Mouse (Mus musculus) hindlimb bud, embryonic 11.5 days (tissue): ENCODE measurements around the gene Rap1b.
"Not testable (repeated sequence)": the region's sequence is repeated elsewhere in the genome, so short reads cannot be mapped to it uniquely, and the experiment has no call there.

Experiments used
- DNase-seq: peaks from one replicate; pipeline ENCODE4 v3.0.0-alpha.2; 2012; ENCODE audit warnings: low read depth, low spot score; ENCODE audit errors: extremely low spot score

The Rap1b gene

DNA sequence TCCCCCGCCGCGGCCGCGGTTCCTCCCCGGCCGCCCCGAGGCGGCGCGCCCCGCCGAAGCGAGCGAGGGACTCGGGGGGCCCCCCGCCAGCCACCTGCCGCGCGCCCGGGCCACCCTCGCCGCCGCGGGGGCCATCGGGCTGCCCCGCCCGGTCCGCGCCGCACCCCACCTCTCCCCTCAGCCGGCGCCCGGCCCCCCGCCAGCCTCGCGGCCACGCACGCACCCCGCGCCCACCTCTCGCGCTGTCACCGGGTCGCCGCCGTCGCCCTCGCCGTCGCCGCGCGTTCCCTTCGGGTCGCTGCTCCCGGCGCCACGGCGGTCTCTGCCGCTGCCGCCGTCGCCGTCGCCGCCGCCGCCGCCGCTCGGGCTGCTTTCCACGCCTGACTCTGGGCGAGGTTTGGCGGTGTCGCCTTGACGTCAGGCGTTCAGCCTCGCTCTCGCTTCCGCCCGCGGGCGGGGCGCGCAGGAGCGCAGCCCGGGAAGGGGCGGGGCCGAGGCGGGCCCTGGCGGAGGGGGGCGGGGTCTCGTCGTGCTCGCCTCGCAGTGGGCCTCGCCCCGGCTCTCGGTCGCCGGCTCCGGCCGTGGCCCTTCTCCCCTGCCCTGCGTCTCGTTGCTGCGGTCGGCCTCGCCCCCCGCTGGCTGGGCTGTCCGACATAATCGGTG is at the start of gene Rap1b:
Gene Rap1b, minus strand, starts transcription at position 439 of the 663 bp plus-strand sequence.
- peak; percentile 75 for DNase-seq

DNA sequence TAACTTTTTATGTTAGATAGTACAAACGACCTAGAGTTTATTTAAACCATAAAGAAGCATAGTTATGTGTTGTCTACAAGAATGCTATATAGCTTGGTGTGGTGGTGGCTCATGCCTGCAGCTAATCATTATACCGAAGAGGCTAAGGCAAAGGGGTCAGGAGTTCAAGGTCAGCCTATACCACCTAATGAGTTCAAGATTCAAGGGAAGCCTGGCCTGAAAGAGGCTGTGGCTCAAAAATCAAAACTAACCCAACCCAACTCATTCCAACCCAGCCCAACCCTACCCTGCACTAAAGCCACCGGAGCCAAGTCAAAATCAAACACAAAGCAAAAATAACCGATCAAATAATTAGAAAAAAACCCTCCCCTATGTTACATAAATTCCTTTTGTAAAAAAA is 49.4 kb upstream of the Rap1b start:
- DNase-seq, result no peak

- no peak for DNase-seq
Observed at GRCm38 (mm10) chr10:117894114-117895035, 48.5 kb upstream of the Rap1b start.

DNA sequence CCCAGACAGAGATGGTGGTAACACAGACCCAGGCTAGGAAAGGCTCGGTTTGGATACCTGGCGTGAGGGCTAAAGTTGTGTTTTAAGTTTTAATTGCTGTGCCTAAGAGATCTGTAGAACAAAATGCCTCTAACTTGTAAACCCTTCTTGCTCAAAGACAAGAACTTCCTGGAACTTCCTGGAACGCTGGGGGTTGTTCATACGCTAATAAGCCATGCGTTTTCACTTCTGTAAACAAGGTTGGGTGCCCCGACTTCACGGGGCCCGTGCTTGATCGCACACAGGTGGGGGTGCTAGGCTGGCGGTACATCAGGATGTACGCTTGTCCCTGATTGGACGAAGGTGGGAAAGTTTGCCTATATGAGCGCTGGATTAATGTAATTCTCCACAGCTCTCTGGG is 47.3 kb upstream of the Rap1b start:
- not testable (repeated sequence) for DNase-seq

- no peak for DNase-seq
Observed at GRCm38 (mm10) chr10:117891327-117891726, 45.5 kb upstream of the Rap1b start.

DNA sequence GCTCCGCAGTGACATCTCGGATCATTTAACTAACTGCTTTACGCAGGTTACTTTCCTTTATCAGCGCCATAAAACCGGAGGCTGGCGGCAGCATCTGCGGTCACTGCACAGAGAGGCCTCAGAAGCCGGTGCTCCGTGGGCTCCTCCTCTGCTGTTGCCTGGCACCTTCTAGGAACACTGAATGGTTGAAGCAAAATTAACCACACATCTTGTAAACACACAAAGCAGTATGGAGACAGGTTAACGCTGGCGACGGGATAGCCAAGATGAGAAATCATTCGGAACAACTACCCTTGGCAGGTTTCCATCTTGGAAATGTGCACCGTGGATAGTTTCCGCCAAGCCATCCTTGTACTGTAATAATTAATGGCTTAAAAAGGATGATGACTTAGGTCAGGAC is 43.0 kb upstream of the Rap1b start:
- DNase-seq, result no peak

- no peak for DNase-seq
Observed at GRCm38 (mm10) chr10:117885358-117885757, 39.5 kb upstream of the Rap1b start.

DNA sequence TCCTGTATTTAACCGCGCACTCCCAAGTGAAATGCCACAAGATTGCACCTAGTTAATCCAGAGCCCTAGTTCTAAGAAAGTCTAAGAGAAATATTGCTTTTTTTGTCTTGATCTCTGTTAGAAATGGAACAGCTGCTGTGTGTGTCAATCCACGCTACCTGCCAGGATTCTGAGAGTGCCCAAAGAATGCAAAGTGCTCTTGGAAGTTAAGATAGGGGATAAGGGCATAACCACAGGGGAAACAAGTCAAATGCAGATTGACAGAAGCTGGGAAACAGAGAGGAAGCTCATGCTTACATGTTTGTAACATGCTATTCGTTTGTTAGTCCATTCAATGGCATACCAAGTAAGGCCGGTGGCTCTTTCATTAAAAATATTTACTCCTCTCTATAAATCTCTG is 38.9 kb upstream of the Rap1b start:
- DNase-seq, result no peak

DNA sequence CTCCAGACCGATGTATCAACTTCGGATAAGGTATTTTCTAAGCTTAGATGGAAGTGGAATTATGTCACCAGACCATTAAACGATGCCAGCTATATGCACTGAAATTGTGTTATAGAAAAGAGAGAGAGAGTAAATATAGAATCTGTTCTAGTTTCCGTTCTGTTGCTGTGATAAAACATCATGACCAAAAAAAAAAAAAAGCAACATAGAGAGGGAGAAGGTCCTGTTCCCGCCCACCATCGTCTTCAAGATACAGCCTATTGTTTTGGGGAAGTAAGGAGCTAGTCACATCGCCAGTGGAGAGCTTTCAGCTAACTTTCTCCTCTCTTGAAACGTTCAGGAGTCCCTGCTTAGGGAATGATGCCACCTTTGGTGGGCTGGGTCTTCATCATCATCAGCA is 37.6 kb upstream of the Rap1b start:
- no peak for DNase-seq

GRCm38 (mm10) chr10:117878628-117879027 is 32.8 kb upstream of the Rap1b start:
- no peak for DNase-seq

DNA sequence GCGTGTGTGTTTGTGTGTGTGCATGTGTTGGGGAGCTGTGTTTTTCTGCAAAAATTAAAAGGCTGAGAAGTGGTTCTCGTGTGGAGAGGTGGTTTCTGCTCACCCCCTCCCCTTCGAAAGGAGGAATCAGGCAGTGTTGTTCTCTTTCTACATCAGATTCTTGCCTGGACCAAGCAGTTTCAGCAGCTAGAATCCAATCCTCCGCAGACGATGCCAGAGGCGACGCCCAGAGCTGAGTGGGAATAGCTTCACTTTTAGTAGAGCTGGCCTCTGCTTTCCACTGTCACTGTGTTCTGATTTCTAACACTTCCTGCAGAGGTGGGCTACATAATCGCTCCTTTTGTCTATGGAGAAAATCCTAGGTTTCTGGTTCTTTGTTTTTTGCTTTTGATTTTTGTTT is 31.0 kb upstream of the Rap1b start:
- no peak for DNase-seq

GRCm38 (mm10) chr10:117876400-117876799 is 30.6 kb upstream of the Rap1b start:
- DNase-seq, result no peak

- no peak for DNase-seq
Observed at GRCm38 (mm10) chr10:117874936-117875335, 29.1 kb upstream of the Rap1b start.

- no peak for DNase-seq
Observed at GRCm38 (mm10) chr10:117873952-117874351, 28.1 kb upstream of the Rap1b start.

DNA sequence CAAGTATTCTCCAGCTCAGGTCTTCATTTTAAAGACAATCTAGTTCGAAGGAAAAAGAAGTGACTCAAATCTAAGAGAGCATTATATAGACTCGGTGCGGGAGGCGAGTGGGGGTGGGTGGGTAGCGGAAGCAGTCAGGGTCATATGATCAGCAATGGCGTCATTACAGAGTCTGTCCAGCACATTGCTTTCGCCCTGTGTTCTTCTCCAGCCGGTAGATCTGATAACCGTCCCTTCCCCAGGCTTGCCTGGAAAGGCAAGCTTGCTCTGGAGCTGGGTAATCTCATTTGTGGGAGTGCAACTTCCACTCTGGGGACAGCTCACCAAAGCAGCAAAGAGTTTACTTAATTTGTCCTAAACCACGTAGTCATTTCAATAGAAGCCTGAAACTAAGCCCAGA is 26.6 kb upstream of the Rap1b start:
- DNase-seq, result no peak

GRCm38 (mm10) chr10:117867301-117867700 is 21.5 kb upstream of the Rap1b start:
- no peak for DNase-seq

DNA sequence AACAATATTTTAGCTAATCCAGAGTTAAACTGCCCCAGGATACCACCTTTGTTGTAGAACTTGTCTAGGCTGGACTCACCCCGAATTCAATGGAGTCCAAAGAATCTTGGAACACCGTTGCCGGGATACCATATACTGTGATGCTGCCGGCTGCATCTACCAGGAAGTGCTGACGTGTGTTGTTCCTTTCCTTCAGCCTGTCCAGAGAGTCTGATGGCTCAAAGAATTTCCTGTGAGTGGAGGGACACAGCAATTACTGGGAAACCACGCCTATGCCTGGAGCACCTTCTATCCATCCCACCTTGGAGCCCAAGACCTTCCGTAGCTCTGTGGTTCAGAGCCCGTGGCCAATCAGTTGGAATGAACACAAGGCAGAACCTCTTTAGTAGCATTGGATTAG is 20.8 kb upstream of the Rap1b start:
- DNase-seq, result no peak

DNA sequence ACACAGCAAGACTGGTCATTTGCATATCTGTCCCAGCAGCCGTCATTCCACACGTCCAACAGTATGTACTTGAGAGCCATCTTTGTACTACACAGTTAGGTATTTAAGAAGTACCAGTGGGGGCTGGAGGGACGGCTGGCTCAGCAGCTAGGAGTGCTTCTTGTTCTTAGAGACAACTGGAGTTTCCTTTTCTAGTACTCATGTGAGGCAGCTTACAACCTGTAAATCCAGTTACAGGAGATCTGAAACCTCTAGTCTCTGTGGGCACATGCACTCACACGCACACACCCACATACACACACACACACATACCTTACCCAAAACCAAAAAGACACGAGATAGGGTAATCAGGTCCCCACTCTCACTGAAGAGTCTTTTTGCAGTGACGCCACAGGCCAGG is 18.9 kb upstream of the Rap1b start:
- no peak for DNase-seq

DNA sequence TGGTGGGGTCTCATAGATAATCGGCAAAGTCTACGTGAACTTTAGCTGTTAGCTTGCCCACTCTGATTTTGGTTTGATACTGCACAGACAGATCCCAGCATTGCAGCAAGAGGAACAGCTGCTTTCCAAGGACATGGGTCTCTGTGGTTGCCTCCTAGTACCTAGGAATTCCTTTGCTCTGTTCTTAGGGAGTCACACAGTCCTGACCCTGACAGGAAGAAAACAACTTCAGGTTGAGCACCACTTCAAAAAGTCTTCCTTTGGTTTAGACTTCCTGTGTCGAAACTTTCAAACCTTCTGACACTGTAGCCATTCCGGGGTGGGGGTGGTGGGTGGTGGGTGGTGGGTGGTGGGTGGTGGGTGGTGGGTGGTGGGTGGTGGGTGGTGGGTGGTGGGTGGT is 18.4 kb upstream of the Rap1b start:
- DNase-seq, result no peak

DNA sequence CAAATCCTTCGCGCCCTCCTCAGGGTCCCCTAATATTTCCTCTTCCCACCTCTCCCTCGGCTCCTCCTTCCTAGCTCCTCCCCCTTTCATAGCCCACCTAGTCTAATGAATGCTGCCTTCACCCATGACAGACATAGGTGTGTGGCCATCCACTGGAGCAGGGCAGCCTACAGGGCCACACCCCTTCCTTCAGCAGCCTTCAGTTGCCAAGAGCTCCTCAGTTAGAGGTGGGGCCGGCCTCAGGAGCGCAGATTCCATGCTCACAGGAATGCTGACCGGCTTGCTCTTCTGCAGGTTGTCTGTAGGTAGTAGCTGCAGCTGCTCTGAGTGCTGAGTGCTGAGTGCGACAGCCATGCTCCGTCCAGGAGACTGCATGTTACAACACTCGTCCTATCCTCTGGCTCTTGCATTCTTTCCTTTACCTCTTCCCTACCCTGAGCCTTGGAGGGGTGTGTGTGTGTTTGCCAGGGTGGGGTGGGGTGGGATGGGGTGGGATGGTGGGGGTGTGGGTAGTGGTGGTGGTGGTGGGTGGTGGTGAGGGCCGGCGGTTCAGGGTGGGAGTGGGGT is 16.3 kb upstream of the Rap1b start:
- no peak for DNase-seq

DNA sequence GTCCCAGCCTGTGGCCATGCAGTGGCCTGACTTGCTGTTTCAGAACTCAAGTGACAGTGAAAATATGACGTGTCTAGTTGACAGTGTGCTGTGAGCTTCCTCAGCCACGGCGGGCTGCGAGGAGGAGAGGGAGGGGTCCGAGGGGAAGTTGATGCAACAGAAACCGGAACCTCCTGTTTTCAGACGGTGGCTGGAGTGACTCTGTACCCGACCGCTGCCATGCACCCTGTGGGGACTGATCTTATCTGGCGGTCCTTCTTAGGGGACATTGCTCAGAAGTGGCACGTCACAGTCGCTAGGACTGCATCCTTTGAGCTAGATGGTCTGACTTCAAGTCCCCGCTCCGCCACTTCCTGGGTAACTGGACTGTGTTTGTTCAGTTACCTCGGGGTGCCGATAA is 15.1 kb upstream of the Rap1b start:
- DNase-seq, result no peak

GRCm38 (mm10) chr10:117860361-117860760 is 14.5 kb upstream of the Rap1b start:
- DNase-seq, result no peak
